Mouse (Mus musculus): Measurements from ENCODE around the gene Olfr1367. TPM values are rescaled to one million over a fixed set of nuclear protein-coding genes. Genes with fewer than 3 reads are reported as not detected.

Gene Olfr1367
- total RNA-seq, 2 experiments from 2014 or later = not detected

DNA sequence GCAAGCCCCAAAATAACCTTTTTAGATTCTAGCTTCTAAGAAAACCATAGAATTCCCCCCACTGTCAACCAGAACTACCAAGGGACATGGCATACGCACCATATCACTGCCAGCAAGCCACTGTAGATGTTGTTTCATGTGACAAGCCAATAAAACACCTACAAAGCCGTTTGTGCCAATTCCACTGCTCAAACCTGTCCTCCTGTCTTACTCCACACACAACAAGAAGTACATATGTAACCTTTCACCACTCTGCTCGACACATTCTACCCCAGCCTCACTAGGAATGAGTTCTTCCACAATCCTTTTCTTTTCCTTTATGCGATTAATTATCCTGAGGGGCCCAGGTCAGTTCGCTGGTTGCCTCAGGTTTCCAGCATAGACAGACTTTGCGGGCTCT lies 48.9 kb downstream of the Olfr1367 start:
- no peak for DNase-seq (ENCODE audit: low spot score in 2 of 2)

DNA sequence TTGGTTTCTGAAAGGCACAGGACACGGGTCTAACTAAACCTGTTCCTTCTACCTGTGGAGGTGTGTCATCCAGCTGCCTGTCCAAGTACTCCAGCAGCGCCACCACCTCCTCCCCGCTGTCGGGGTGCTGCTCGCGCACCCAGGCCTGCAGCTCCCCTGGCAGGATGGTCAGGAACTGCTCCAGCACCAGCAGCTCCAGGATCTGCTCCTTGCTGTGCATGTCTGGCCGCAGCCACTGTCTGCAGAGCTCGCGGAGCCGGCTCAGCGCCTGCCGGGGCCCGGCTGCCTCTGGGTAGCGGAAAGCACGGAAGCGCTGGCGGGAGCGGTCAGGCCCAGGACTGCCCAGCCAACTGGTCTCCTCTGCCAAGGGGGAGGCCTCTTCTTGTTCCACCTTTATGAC lies 49.3 kb downstream of the Olfr1367 start:
- DNase-seq (ENCODE audit: low spot score in 2 of 2) = peak in 1 of 2 experiments; percentile 16

DNA sequence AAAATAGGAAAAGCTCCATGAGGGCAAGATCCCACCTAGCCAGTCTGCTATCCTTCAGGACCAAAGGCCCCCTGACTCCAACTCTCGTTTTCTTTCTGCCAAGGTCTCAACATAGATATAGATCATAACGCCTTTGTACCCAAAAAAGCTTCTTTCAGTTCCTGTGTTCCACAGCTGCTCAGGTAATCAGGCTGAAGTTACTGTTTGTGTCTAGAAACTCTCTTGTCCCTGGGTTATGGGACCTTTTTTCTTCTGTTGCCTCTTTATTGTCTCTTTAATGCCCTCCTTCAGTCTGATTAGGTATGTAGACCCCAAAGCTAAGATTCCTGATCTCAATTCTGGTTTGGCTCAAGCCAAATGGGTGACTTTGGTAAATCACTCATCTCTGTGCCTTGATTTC lies 50.8 kb downstream of the Olfr1367 start:
- DNase-seq (ENCODE audit: low spot score in 2 of 2) = no peak

Small RNAs within 50 kb of the gene (microRNA-seq; reads per million reads assigned to microRNA genes)
- gene Mir6942 = not detected

Other genes with a start within 250 kb of the Olfr1367 start
- gene Olfr1369-ps1, start 235.4 kb upstream of the Olfr1367 start, total RNA-seq (2021) = not detected
- gene Olfr263, start 217.3 kb upstream of the Olfr1367 start, total RNA-seq (2021) = not detected
- not detected for gene Olfr1368, start 201.0 kb upstream of the Olfr1367 start, total RNA-seq (2021)
- 10 to 100 TPM; 73.3 to 75.1 TPM for gene Trim27, start 167.5 kb upstream of the Olfr1367 start, total RNA-seq (2021)
- gene Gpx5, start 54.2 kb upstream of the Olfr1367 start, total RNA-seq (2021) = not detected
- gene Gpx6, start 34.8 kb upstream of the Olfr1367 start, total RNA-seq (2021) = under 1 TPM in 1 of 2 experiments, not detected in 1; 0.81 TPM
- 10 to 100 TPM; 12.0 to 13.0 TPM for gene Zscan12, start 15.9 kb downstream of the Olfr1367 start, total RNA-seq (2021)
- gene Zkscan3, start 55.8 kb downstream of the Olfr1367 start, total RNA-seq (2021) = 10 to 100 TPM; 67.9 to 68.8 TPM
- under 1 TPM; 0.90 to 0.95 TPM for gene Pgbd1, start 94.1 kb downstream of the Olfr1367 start, total RNA-seq (2021)
- 10 to 100 TPM; 38.2 to 41.0 TPM for gene Zscan26, start 106.8 kb downstream of the Olfr1367 start, total RNA-seq (2021)
- gene Nkapl, start 121.6 kb downstream of the Olfr1367 start, total RNA-seq (2021) = 1 to 10 TPM; 1.8 TPM
- 1 to 10 TPM; 6.1 to 6.5 TPM for gene Zkscan4, start 132.0 kb downstream of the Olfr1367 start, total RNA-seq (2021)
- gene Gm10065, start 132.5 kb downstream of the Olfr1367 start, total RNA-seq (2021) = not detected
- gene AK157302, start 148.3 kb downstream of the Olfr1367 start, total RNA-seq (2021) = 1 to 10 TPM; 9.0 to 10.0 TPM
- 10 to 100 TPM; 83.5 to 90.6 TPM for gene Gm11273, start 154.5 kb downstream of the Olfr1367 start, total RNA-seq (2021)
- gene Zkscan8, start 184.2 kb downstream of the Olfr1367 start, total RNA-seq (2021) = 10 to 100 TPM; 27.8 to 30.2 TPM
- not detected for gene Olfr1366, start 195.9 kb downstream of the Olfr1367 start, total RNA-seq (2021)
- not detected for gene Olfr1535, start 213.0 kb downstream of the Olfr1367 start, total RNA-seq (2021)
- not detected for gene Olfr1364, start 234.8 kb downstream of the Olfr1367 start, total RNA-seq (2021)